Mouse (Mus musculus) bone marrow, adult 2 months (tissue): ENCODE measurements around the gene Tbce.

Experiments used
- CTCF ChIP-seq: fragments of 200-500 bp; IDR thresholded peaks from 2 replicates; pipeline ENCODE4 v1.5.1; 2011; ENCODE audit warnings: low read length, control low read depth; ENCODE audit not compliant: control insufficient read depth, insufficient read depth
- POLR2A ChIP-seq: fragments of 200-500 bp; IDR thresholded peaks from 2 replicates; pipeline ENCODE4 v1.6.1; 2011; ENCODE audit warnings: low read depth, mild to moderate bottlenecking, control low read depth, low read length, borderline replicate concordance; ENCODE audit not compliant: control insufficient read depth

GRCm38 (mm10) chr13:14068035-14068434 lies 28.6 kb upstream of the Tbce start:
- TF ChIP-seq CTCF: no peak
- TF ChIP-seq POLR2A: no peak
